Mouse (Mus musculus) heart, adult 8-10 months (tissue): ENCODE results near the gene Gm11541. TPM values are rescaled to one million over a fixed set of nuclear protein-coding genes. Genes with fewer than 3 reads are reported as not detected.
A peak's percentile ranks its signal among the peaks of the same experiment; 100 is the strongest.
"Not testable (repeated sequence)": the region's sequence is repeated elsewhere in the genome, so short reads cannot be mapped to it uniquely, and the experiment has no call there.

ENCODE experiments used
- DNase-seq: peaks from one replicate; pipeline ENCODE4 v3.0.0; 2022; ENCODE audit warnings: low spot score
- total RNA-seq, 4 experiments: library from RNA; stranded (reverse); gene quantifications; 2 replicates each; pipeline ENCODE4 v1.2.4; 2022

Gm11541 gene
- total RNA-seq, 4 experiments from 2014 or later = not detected

- DNase-seq = no peak
Observed at GRCm38 (mm10) chr11:94697703-94698464, 6.4 kb downstream of the Gm11541 start.

- no peak for DNase-seq
Observed at GRCm38 (mm10) chr11:94697140-94697539, 7.2 kb downstream of the Gm11541 start.

GRCm38 (mm10) chr11:94695508-94695907 lies 8.8 kb downstream of the Gm11541 start:
- no peak for DNase-seq

GRCm38 (mm10) chr11:94692502-94692901 lies 11.8 kb downstream of the Gm11541 start:
- DNase-seq = not testable (repeated sequence)

- no peak for DNase-seq
Observed at GRCm38 (mm10) chr11:94687178-94687577, 17.1 kb downstream of the Gm11541 start.

GRCm38 (mm10) chr11:94682427-94682826 lies 21.9 kb downstream of the Gm11541 start:
- no peak for DNase-seq

- DNase-seq = no peak
Observed at GRCm38 (mm10) chr11:94681640-94682039, 22.7 kb downstream of the Gm11541 start.

GRCm38 (mm10) chr11:94680639-94681038 lies 23.7 kb downstream of the Gm11541 start:
- no peak for DNase-seq

GRCm38 (mm10) chr11:94677607-94678145 lies 26.6 kb downstream of the Gm11541 start:
- DNase-seq = no peak

GRCm38 (mm10) chr11:94676754-94677606 lies 27.3 kb downstream of the Gm11541 start, which contains the start of gene Xylt2:
Gene Xylt2 (minus strand): TSS chr11:94677515.
- peak; percentile 90 for DNase-seq

GRCm38 (mm10) chr11:94676308-94676707 lies 28.0 kb downstream of the Gm11541 start:
- DNase-seq = no peak

GRCm38 (mm10) chr11:94675446-94675845 lies 28.9 kb downstream of the Gm11541 start:
- no peak for DNase-seq

GRCm38 (mm10) chr11:94674984-94675383 lies 29.3 kb downstream of the Gm11541 start:
- no peak for DNase-seq

- DNase-seq = no peak
Observed at GRCm38 (mm10) chr11:94665281-94665680, 39.0 kb downstream of the Gm11541 start.

- no peak for DNase-seq
Observed at GRCm38 (mm10) chr11:94661344-94661743, 43.0 kb downstream of the Gm11541 start.

- peak; percentile 89 for DNase-seq
Observed at GRCm38 (mm10) chr11:94653663-94654436, 50.4 kb downstream of the Gm11541 start, which contains the start of the genes Mrpl27 and Eme1. Gene Mrpl27 (plus strand): TSS chr11:94653767. Gene Eme1 (minus strand): TSS chr11:94653964.

GRCm38 (mm10) chr11:94652973-94653372 lies 51.3 kb downstream of the Gm11541 start:
- DNase-seq = no peak

GRCm38 (mm10) chr11:94651241-94651640 lies 53.1 kb downstream of the Gm11541 start:
- not testable (repeated sequence) for DNase-seq

GRCm38 (mm10) chr11:94646457-94646856 lies 57.8 kb downstream of the Gm11541 start:
- no peak for DNase-seq
